Mouse (Mus musculus): ENCODE results near the gene 4933406M09Rik. TPM values are rescaled to one million over a fixed set of nuclear protein-coding genes. Genes with fewer than 3 reads are reported as not detected.

4933406M09Rik gene
- total and polyA plus RNA-seq, 3 experiments = not detected

- no peak for TF ChIP-seq E2F4 (IDR thresholded peaks at IDR 0.05; ENCODE audit: insufficient replicate concordance, low read depth, low read length)
- no peak for TF ChIP-seq ZNF384 (IDR thresholded peaks at IDR 0.05; ENCODE audit: low read depth, low read length)
- no peak for TF ChIP-seq TCF12 (IDR thresholded peaks at IDR 0.05; ENCODE audit: low read depth, low read length)
- no peak for TF ChIP-seq KAT2A (IDR thresholded peaks at IDR 0.05; ENCODE audit: insufficient replicate concordance, low read length)
- no peaks in the 10 kb centered on the region for H3K9me3 ChIP-seq (replicated peaks; ENCODE audit: low read length)
- dilution Hi-C loops (cut with MboI; ENCODE audit: extremely low pct_ligation_motif_present, extremely low pct_unique_long_range_greater_than_20kb, low sequenced_read_pairs) (no loop called here), in situ Hi-C loops (cut with MboI; ENCODE audit: low pct_ligation_motif_present, low pct_unique_long_range_greater_than_20kb, low sequenced_read_pairs) (no loop called here)
- H3K27ac ChIP-seq (ENCODE audit: insufficient read depth, low read depth) = no peak overlapping the region
- no peaks in the 10 kb centered on the region for H3K27me3 ChIP-seq (replicated peaks)
- no peaks in the 10 kb centered on the region; a peak in 1 of 4 replicates for H3K4me1 ChIP-seq (ENCODE audit: control insufficient read depth in 1 of 2, insufficient read depth in 2 of 2)
- no peak overlapping the region for H3K4me2 ChIP-seq (ENCODE audit: insufficient read depth, low read depth, poor library complexity, severe bottlenecking)
- H3K9ac ChIP-seq (ENCODE audit: insufficient read depth, low read depth) = no peak overlapping the region
- DNase-seq (ENCODE audit: extremely low read depth) = no peak
- no peaks in the 10 kb centered on the region for H3K79me2 ChIP-seq (replicated peaks; ENCODE audit: control insufficient read depth, extremely low read depth, insufficient read depth, poor library complexity, severe bottlenecking)
- no peaks in the 10 kb centered on the region for H3K36me3 ChIP-seq (replicated peaks in 1 of 2; ENCODE audit: control insufficient read depth in 1 of 2, insufficient read depth in 1 of 2, low read length in 1 of 2)
- no peak overlapping the region for H3K4me3 ChIP-seq (replicated peaks in 1 of 3; ENCODE audit: low read depth in 2 of 3, low read length in 2 of 3, poor library complexity in 1 of 3)
Observed at GRCm38 (mm10) chr1:134393827-134394226, 8.1 kb downstream of the 4933406M09Rik start.

DNA sequence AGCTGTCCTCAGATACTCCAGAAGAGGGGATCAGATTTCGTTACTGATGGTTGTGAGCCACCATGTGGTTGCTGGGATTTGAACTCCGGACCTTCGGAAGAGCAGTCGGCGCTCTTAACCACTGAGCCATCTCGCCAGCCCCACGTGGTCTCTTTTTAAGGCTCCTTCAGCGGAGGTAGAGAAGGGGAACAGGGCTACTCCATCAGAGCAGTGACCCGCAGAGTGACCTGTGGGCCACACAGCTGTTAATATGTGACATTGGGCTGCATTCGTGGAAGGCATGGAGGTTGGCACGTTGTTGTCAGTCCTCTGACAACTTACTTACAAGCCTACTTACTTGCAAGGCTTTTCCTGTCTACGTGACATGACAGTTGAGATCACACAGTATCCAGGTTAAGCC lies 12.5 kb downstream of the 4933406M09Rik start:
- no peak overlapping the region for H3K4me3 ChIP-seq (replicated peaks in 1 of 3; ENCODE audit: low read depth in 2 of 3, low read length in 2 of 3, poor library complexity in 1 of 3)
- in situ Hi-C loops (cut with MboI; ENCODE audit: low pct_ligation_motif_present, low pct_unique_long_range_greater_than_20kb, low sequenced_read_pairs) (no loop called here), dilution Hi-C loops (cut with MboI; ENCODE audit: extremely low pct_ligation_motif_present, extremely low pct_unique_long_range_greater_than_20kb, low sequenced_read_pairs) (no loop called here)
- no peak overlapping the region for H3K9ac ChIP-seq (ENCODE audit: insufficient read depth, low read depth)
- no peak overlapping the region for H3K4me2 ChIP-seq (ENCODE audit: insufficient read depth, low read depth, poor library complexity, severe bottlenecking)
- no peaks in the 10 kb centered on the region for H3K9me3 ChIP-seq (replicated peaks; ENCODE audit: low read length)
- TF ChIP-seq ZNF384 (IDR thresholded peaks at IDR 0.05; ENCODE audit: low read depth, low read length) = no peak
- no peak for TF ChIP-seq MYC (IDR thresholded peaks at IDR 0.05; ENCODE audit: low read depth, low read length)
- no peak for TF ChIP-seq E2F4 (IDR thresholded peaks at IDR 0.05; ENCODE audit: insufficient replicate concordance, low read depth, low read length)
- no peak for TF ChIP-seq POLR2AphosphoS2 (IDR thresholded peaks at IDR 0.05; ENCODE audit: low read depth, low read length)
- TF ChIP-seq EP300 (IDR thresholded peaks at IDR 0.05; ENCODE audit: low read length) = no peak
- no peak for TF ChIP-seq ELF1 (IDR thresholded peaks at IDR 0.05; ENCODE audit: low read depth, low read length)
- TF ChIP-seq JUN (IDR thresholded peaks at IDR 0.05; ENCODE audit: insufficient read depth, low read depth, low read length) = no peak
- no peak for TF ChIP-seq ETS1 (conservative IDR thresholded peaks at IDR 0.05; ENCODE audit: low read depth, low read length)
- no peak for TF ChIP-seq ZC3H11A (IDR thresholded peaks at IDR 0.05; ENCODE audit: low read depth, low read length)
- TF ChIP-seq MEF2A (IDR thresholded peaks at IDR 0.05; ENCODE audit: borderline replicate concordance, low read depth, low read length) = no peak
- no peak for TF ChIP-seq CHD1 (IDR thresholded peaks at IDR 0.05; ENCODE audit: low read depth, low read length)
- no peak for TF ChIP-seq SMC3 (IDR thresholded peaks at IDR 0.05; ENCODE audit: low read depth, low read length)
- TF ChIP-seq MAFK (IDR thresholded peaks at IDR 0.05; ENCODE audit: insufficient replicate concordance, low read length) = no peak
- no peak for TF ChIP-seq CTCF (conservative IDR thresholded peaks at IDR 0.05 in 1 of 2, IDR thresholded peaks at IDR 0.05 in 1 of 2; ENCODE audit: low read depth in 2 of 2, low read length in 2 of 2)
- TF ChIP-seq KAT2A (IDR thresholded peaks at IDR 0.05; ENCODE audit: insufficient replicate concordance, low read length) = no peak
- no peak overlapping the region for H3K27ac ChIP-seq (ENCODE audit: insufficient read depth, low read depth)
- no peaks in the 10 kb centered on the region for H3K27me3 ChIP-seq (replicated peaks)
- H3K79me2 ChIP-seq (replicated peaks; ENCODE audit: control insufficient read depth, extremely low read depth, insufficient read depth, poor library complexity, severe bottlenecking) = no peaks in the 10 kb centered on the region
- DNase-seq (ENCODE audit: extremely low read depth) = no peak
- no peaks in the 10 kb centered on the region for H3K36me3 ChIP-seq (replicated peaks in 1 of 2; ENCODE audit: control insufficient read depth in 1 of 2, insufficient read depth in 1 of 2, low read length in 1 of 2)
- H3K4me1 ChIP-seq (ENCODE audit: control insufficient read depth in 1 of 2, insufficient read depth in 2 of 2) = no peaks in the 10 kb centered on the region; a peak in 1 of 4 replicates
